Mouse (Mus musculus) myocyte (in vitro differentiated cells): ENCODE results near the gene Ezh1. TPM values are rescaled to one million over a fixed set of nuclear protein-coding genes. Genes with fewer than 3 reads are reported as not detected.

Experiments
- H3K27me3 ChIP-seq: one replicate; pipeline ENCODE4 v1.6.1; 2011; ENCODE audit not compliant: control insufficient read depth, insufficient read depth, insufficient read length
- H3K36me3 ChIP-seq: one replicate; pipeline ENCODE4 v1.6.1; 2011; ENCODE audit not compliant: control insufficient read depth, insufficient read depth
- H3K4me2 ChIP-seq: one replicate; pipeline ENCODE4 v1.6.1; 2011; ENCODE audit warnings: low read depth, control low read depth
- H3K4me3 ChIP-seq: one replicate; pipeline ENCODE4 v1.5.1; 2011; ENCODE audit warnings: mild to moderate bottlenecking, control low read depth, moderate library complexity
- H3K79me2 ChIP-seq: one replicate; pipeline ENCODE4 v1.6.1; 2011; ENCODE audit not compliant: control insufficient read depth, insufficient read depth
- H3ac ChIP-seq: one replicate; pipeline ENCODE4 v1.6.1; 2011; ENCODE audit not compliant: control insufficient read depth, insufficient read length
- CEBPB ChIP-seq: IDR thresholded peaks from 2 replicates; pipeline ENCODE4 v1.6.1; 2011; ENCODE audit warnings: mild to moderate bottlenecking, moderate library complexity; ENCODE audit not compliant: poor library complexity, insufficient read depth, severe bottlenecking
- E2F4 ChIP-seq: IDR thresholded peaks from one replicate; pipeline ENCODE4 v1.6.1; 2011; ENCODE audit warnings: mild to moderate bottlenecking, control low read depth, moderate library complexity; ENCODE audit not compliant: insufficient read depth
- MAX ChIP-seq: IDR thresholded peaks from one replicate; pipeline ENCODE4 v1.6.1; 2011; ENCODE audit warnings: low read depth, mild to moderate bottlenecking, control low read depth
- MYOD1 ChIP-seq, 3 experiments: IDR thresholded peaks; one replicate each; pipeline ENCODE4 v1.6.1; 2011; ENCODE audit warnings: control low read depth in 2 of 3, low read depth in 2 of 3, mild to moderate bottlenecking in 2 of 3, moderate library complexity in 1 of 3; ENCODE audit not compliant: insufficient read length in 2 of 3, control insufficient read depth in 1 of 3
- MYOG ChIP-seq, 3 experiments: IDR thresholded peaks; one replicate each; pipeline ENCODE4 v1.6.1; 2011; ENCODE audit warnings: control low read depth in 2 of 3, low read depth in 2 of 3, mild to moderate bottlenecking in 2 of 3; ENCODE audit not compliant: insufficient read length in 2 of 3, control insufficient read depth in 1 of 3, insufficient read depth in 1 of 3
- POLR2A ChIP-seq: IDR thresholded peaks from one replicate; pipeline ENCODE4 v1.6.1; 2011; ENCODE audit warnings: low read depth, mild to moderate bottlenecking, control low read depth, moderate library complexity; ENCODE audit not compliant: insufficient read length
- POLR2AphosphoS2 ChIP-seq: IDR thresholded peaks from one replicate; pipeline ENCODE4 v1.6.1; 2011; ENCODE audit warnings: low read depth, control low read depth; ENCODE audit not compliant: insufficient read length
- REST ChIP-seq: IDR thresholded peaks from one replicate; pipeline ENCODE4 v1.6.1; 2011; ENCODE audit warnings: mild to moderate bottlenecking, control low read depth, moderate library complexity; ENCODE audit not compliant: insufficient read depth, insufficient read length
- SRF ChIP-seq: IDR thresholded peaks from one replicate; pipeline ENCODE4 v1.6.1; 2011; ENCODE audit warnings: low read depth; ENCODE audit not compliant: control insufficient read depth, insufficient read length
- TCF12 ChIP-seq: IDR thresholded peaks from one replicate; pipeline ENCODE4 v1.6.1; 2011; ENCODE audit warnings: mild to moderate bottlenecking, control low read depth; ENCODE audit not compliant: poor library complexity, insufficient read depth, severe bottlenecking
- TCF3 ChIP-seq: IDR thresholded peaks from one replicate; pipeline ENCODE4 v1.6.1; 2011; ENCODE audit warnings: low read depth, control low read depth; ENCODE audit not compliant: insufficient read length
- USF1 ChIP-seq: IDR thresholded peaks from one replicate; pipeline ENCODE4 v1.6.1; 2011; ENCODE audit warnings: low read depth, mild to moderate bottlenecking, control low read depth, moderate library complexity
- polyA plus RNA-seq: library from polyadenylated mRNA; unstranded; fragments of >200 nt; fragmentation: generic; extraction: Trizol; gene quantifications from one replicate; pipeline ENCODE4 v1.2.1, GENCODE M21; 2012; ENCODE audit warnings: missing spikeins

Gene Ezh1
- polyA plus RNA-seq, 1 experiment = 13.7 TPM

DNA sequence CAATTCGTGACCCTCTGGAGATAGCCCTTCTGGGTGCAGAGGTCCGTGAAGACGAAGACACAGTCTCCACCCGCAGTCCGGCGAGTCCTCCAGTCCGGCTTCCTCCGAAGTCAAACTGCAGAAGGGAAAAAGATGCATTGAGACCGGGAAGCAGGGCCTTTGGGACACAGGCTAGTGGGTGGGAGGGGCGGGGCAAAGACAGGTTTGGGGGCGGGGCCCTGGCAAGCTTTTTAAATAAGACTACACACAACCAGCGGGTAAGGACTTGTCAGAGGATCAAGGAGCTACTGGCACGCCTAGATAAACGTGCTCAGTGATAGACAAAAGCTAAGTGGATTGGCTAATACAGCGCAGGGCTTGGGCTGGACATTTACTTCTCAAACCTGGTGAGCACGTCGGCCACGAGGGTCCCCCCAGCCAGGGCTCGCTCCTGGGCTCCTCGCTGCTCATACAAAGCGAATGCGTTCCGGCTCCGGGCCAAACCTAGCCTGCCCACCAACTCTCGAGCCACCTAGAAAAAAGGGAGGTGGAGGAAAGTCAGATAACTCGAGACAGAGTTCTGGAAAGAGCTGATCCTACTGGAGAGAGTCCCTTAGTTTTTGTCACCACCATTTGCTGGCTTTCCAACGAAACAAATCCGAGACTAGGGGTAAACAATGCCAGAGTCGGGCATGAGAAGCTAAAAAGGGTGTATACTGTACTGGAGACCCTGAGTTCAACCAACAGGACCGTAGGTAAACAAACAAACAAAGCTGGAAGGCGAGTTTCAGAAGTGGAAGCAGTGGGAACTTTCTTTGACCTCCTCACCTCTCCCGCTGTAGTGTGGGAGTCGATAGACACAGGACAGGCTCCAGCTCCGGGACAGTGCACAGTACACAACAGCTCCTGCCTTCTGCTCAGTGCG lies 61.3 kb downstream of the Ezh1 start:
- H3K27me3 ChIP-seq = no peaks in the 10 kb centered on the region

DNA sequence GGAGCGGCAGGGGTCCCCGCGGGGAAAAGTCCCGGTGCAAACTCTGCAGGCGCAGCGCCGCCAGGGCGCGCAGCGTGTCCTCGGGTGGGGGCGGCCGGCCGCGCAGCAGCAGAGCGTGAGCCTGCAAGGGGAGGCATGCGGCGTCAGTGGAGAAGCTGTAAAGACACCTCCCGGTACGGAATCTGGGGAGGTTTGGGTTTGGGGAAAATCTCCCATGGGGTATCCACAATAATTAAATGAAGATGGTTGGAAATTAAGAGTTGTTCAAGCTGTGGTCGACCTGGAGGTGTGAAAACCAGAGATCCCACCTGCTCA lies 62.0 kb downstream of the Ezh1 start:
- Histone ChIP-seq H3ac (no peak overlapping the region), H3K79me2 (peaks cover 10% of the 10 kb centered on the region), H3K36me3 (peaks cover 31% of the 10 kb centered on the region), H3K4me2 (no peak overlapping the region), H3K27me3 (no peaks in the 10 kb centered on the region), H3K4me3 (no peak overlapping the region)
- TF ChIP-seq MYOG (IDR thresholded peaks at IDR 0.05; ENCODE audit: control insufficient read depth in 1 of 3, insufficient read depth in 1 of 3, insufficient read length in 2 of 3, low read depth in 2 of 3) (no peak), E2F4 (no peak), TCF12 (no peak), POLR2AphosphoS2 (no peak), TCF3 (no peak), CEBPB (no peak), POLR2A (no peak), USF1 (no peak), MYOD1 (IDR thresholded peaks at IDR 0.05; ENCODE audit: control insufficient read depth in 1 of 3, insufficient read length in 2 of 3, low read depth in 2 of 3) (no peak), SRF (no peak), MAX (no peak), REST (no peak)

More for the DNA sequence above, 61.3 kb downstream of the Ezh1 start:
- no peak overlapping the region for H3K4me3 ChIP-seq
- peaks cover 16% of the 10 kb centered on the region for H3K79me2 ChIP-seq
- H3K4me2 ChIP-seq = no peak overlapping the region
- TF ChIP-seq POLR2AphosphoS2 (no peak), TCF12 (no peak), POLR2A (no peak), E2F4 (no peak), TCF3 (no peak), MYOD1 (IDR thresholded peaks at IDR 0.05; ENCODE audit: control insufficient read depth in 1 of 3, insufficient read length in 2 of 3, low read depth in 2 of 3) (no peak), MYOG (IDR thresholded peaks at IDR 0.05; ENCODE audit: control insufficient read depth in 1 of 3, insufficient read depth in 1 of 3, insufficient read length in 2 of 3, low read depth in 2 of 3) (no peak), REST (no peak), USF1 (no peak), MAX (no peak)
- peaks cover 31% of the 10 kb centered on the region for H3K36me3 ChIP-seq
- H3ac ChIP-seq = no peak overlapping the region

DNA sequence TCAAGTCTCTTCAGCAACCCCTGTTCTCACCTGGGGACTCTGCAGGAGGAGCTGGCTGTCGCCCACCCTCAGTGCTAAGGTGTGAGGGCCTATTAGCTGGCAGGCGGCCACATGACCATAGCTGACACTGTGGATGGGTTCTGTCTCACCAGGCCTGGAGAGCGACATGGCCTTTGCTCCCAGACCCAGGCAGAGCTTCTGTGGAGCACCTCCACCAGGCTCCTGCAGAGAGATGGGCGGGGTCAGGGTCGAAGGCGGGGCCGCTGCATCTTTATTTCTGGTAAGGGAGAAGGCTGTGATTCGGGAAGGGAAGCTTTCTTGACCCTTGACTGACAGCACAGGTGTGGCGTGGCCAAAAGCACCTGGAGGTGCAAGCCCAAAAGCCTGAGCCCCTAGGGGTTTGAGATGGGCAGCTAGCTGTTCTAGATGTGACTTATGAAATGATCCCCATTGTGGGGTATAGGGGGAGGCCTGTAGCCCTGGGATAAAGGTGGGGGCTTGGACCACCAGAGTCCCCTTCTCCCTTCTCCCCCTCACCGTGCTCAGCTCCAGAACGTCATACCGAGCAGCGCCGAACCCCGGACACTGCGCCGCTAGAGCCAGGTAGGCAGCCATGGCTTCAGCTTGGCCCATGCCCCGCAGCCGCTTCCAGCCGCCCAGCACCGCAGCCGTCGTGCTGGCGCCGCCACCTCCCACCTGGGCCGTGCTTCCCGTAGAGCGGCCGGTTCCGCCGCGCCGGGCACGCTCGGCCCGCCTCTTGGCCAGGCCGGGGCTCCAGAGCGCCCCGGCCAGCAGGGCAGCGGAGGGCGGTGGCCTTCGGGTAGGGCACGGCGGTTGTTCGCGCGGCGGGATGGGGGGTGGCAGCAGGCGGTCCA lies 62.5 kb downstream of the Ezh1 start:
- Histone ChIP-seq H3K4me2 (peak overlapping the region; percentile 67), H3K27me3 (no peaks in the 10 kb centered on the region), H3K36me3 (peaks cover 31% of the 10 kb centered on the region), H3ac (no peak overlapping the region), H3K79me2 (peaks cover 4% of the 10 kb centered on the region), H3K4me3 (no peak overlapping the region)
- TF ChIP-seq TCF12 = no peak

DNA sequence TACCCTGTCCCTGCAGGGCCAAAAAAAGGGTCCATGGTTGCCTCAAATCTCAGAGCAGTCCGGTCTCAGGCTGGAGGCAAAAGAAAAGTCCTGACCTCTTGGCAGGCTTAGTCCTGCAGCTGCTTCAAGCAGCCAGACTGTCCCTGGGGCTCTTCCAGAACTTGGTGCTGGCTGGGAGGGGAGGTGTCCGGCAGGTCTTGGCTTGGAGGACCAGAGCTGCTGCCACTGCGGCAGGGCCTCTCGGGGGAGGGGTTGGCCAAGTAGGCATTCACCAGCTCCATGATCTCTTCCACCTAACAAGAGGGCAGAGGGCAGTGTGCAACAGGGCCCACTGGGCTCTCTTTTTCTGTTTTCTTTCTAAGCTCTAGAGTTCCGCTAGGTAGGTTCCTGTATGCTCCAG lies 63.5 kb downstream of the Ezh1 start:
- H3ac ChIP-seq = no peak overlapping the region
- peak overlapping the region; percentile 67 for H3K4me2 ChIP-seq
- H3K27me3 ChIP-seq = no peaks in the 10 kb centered on the region
- TF ChIP-seq POLR2A = no peak
- TF ChIP-seq E2F4 = no peak
- TF ChIP-seq POLR2AphosphoS2 = no peak
- no peak for TF ChIP-seq TCF12
- no peak for TF ChIP-seq REST
- TF ChIP-seq MYOG (IDR thresholded peaks at IDR 0.05; ENCODE audit: control insufficient read depth in 1 of 3, insufficient read depth in 1 of 3, insufficient read length in 2 of 3, low read depth in 2 of 3) = peak in 2 of 3 experiments; percentile 46 to 55
- peak; percentile 26 to 51 (median 38) for TF ChIP-seq MYOD1 (IDR thresholded peaks at IDR 0.05; ENCODE audit: control insufficient read depth in 1 of 3, insufficient read length in 2 of 3, low read depth in 2 of 3)
- no peak overlapping the region for H3K4me3 ChIP-seq
- H3K36me3 ChIP-seq = peaks cover 29% of the 10 kb centered on the region
- no peaks in the 10 kb centered on the region for H3K79me2 ChIP-seq
